Mouse (Mus musculus) hindbrain, embryonic 12.5 days (tissue): Measurements from ENCODE around the gene Ccdc142. TPM values are rescaled to one million over a fixed set of nuclear protein-coding genes. Genes with fewer than 3 reads are reported as not detected.
A peak's percentile ranks its signal among the peaks of the same experiment; 100 is the strongest.

Experiments
- ATAC-seq: fragments of 200-750 bp; cut with Nextera tagmentation; 2 replicates; pipeline ENCODE4 v1.8.0; 2017; ENCODE audit warnings: moderate TSS enrichment; ENCODE audit not compliant: low FRiP score
- H3K27ac ChIP-seq: fragments of 300-500 bp; sonication (generic); 2 replicates; pipeline ENCODE4 v1.5.1; 2016; ENCODE audit warnings: mild to moderate bottlenecking
- H3K27me3 ChIP-seq: fragments of 300-500 bp; sonication (generic); 2 replicates; pipeline ENCODE4 v1.6.1; 2016; ENCODE audit warnings: mild to moderate bottlenecking
- H3K36me3 ChIP-seq: fragments of 300-500 bp; sonication (generic); 2 replicates; pipeline ENCODE4 v1.6.1; 2016; ENCODE audit warnings: mild to moderate bottlenecking
- H3K4me1 ChIP-seq: fragments of 300-500 bp; sonication (generic); 2 replicates; pipeline ENCODE4 v1.6.1; 2016
- H3K4me2 ChIP-seq: fragments of 300-500 bp; sonication (generic); replicated peaks from 2 replicates; pipeline ENCODE4 v1.6.1; 2016; ENCODE audit warnings: mild to moderate bottlenecking
- H3K4me3 ChIP-seq: fragments of 300-500 bp; sonication (generic); 2 replicates; pipeline ENCODE4 v1.5.1; 2016; ENCODE audit warnings: mild to moderate bottlenecking
- H3K9ac ChIP-seq: fragments of 300-500 bp; sonication (generic); 2 replicates; pipeline ENCODE4 v1.6.1; 2016; ENCODE audit warnings: mild to moderate bottlenecking, moderate library complexity
- H3K9me3 ChIP-seq: fragments of 300-500 bp; sonication (generic); replicated peaks from 2 replicates; pipeline ENCODE4 v1.6.1; 2016; ENCODE audit warnings: mild to moderate bottlenecking
- WGBS: fragments of 180-500 bp; shearing (Covaris S2); methylation state at CpG from one replicate; pipeline ENCODE4 v1.1.7; 2016; 5-methylcytosine and 5-hydroxymethylcytosine counted together
- polyA plus RNA-seq: library from polyadenylated mRNA; unstranded; fragments of >200 nt; fragmentation: Nextera tagmentation; extraction: Ambion mirVana; gene quantifications from 2 replicates; pipeline ENCODE4 v1.2.1, GENCODE M21; 2016

Ccdc142 gene
- polyA plus RNA-seq, result 3.3 and 3.9 TPM in 2 replicates

DNA sequence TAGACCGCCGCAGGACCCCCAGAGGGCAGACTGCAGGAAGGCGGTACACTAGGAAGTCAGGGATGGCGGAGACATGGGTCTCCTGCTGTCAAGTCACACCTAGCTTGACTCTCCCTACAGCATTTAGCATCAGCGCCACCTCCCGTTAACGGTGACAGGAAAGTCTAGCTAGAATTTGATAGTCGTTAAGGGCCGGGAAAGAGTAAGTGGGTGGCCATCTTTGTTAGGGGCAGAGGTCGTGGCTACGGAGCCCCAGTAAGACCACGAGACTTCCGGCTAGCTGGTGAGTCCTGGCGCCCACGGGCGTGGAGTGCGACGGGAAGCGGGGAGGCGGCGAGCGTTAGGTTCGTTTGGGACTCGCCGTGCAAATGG, at the start of gene Ccdc142, which contains the start of gene Gm42688:
Ccdc142 (plus strand) TSS at position 286 of the 372 bp plus-strand sequence.
Gm42688 (plus strand) TSS at position 302 of the 372 bp plus-strand sequence.
- Histone ChIP-seq H3K27me3 (peaks cover 19% of the 10 kb centered on the region), H3K9me3 (no peaks in the 10 kb centered on the region), H3K4me1 (peaks cover 20% of the 10 kb centered on the region), H3K4me2 (peak within 1 kb of the TSS; percentile 100), H3K36me3 (no peaks in the 10 kb centered on the region), H3K9ac (peak within 1 kb of the TSS; percentile 84), H3K4me3 (peak within 1 kb of the TSS; percentile 76), H3K27ac (peak within 1 kb of the TSS; percentile 79)
- peak; percentile 91 for ATAC-seq
- WGBS, result 1% methylated on average over 25 of the region's 25 CpGs

GRCm38 (mm10) chr6:83053136-83053960, 48.1 kb upstream of the Ccdc142 start:
- Histone ChIP-seq H3K9me3 (no peaks in the 10 kb centered on the region), H3K9ac (peak overlapping the region; percentile 88), H3K36me3 (peaks cover 28% of the 10 kb centered on the region), H3K4me2 (peak overlapping the region; percentile 72), H3K27me3 (no peaks in the 10 kb centered on the region), H3K27ac (peak overlapping the region; percentile 88), H3K4me3 (peak overlapping the region; percentile 98), H3K4me1 (peaks cover 28% of the 10 kb centered on the region)
- peak; percentile 15 for ATAC-seq
- WGBS, result 3% methylated on average over 26 of the region's 26 CpGs

DNA sequence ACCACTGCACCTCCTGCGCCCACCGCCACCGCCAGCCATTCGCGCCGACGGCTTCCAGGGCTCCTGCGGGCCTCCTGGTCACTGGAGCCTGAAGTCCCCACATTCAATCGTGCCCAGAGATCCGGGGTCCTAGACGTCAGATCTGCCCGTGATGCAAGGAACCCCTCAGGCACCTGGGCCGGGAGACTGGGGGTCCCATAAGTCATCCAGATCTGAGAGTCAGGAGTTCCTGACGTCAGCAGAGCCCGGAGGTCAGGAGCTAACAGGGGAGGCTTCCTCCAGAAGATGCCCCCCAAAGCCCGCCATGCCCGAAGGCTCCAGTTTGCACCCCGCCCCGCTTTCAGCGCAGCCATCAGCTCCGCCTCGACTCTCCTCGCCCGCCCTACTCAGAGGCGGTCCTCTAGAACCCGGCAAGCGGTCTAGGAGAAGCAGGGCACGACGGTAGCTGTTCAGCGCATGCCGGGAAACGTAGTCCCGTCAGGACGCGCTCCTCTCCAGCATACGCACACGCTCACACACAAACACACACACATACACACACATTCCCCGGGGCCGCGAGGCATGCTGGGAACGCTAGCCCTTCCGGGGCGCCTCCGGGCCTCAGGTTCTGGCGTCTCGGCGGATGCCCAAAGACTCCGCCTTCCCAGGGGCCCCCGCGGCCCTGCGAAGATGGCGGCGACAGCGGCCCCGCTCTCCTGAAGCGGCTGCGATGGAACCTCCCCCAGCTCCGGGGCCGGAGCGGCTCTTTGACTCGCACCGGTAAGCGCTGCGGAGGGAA, 47.1 kb upstream of the Ccdc142 start, which contains the start of gene Aup1:
Aup1 (plus strand) TSS at position 448 of the 778 bp plus-strand sequence.
- WGBS, result 0% methylated on average over 64 of the region's 64 CpGs
- Histone ChIP-seq H3K9ac (peak within 1 kb of the TSS; percentile 88), H3K4me2 (peak within 1 kb of the TSS; percentile 72), H3K36me3 (peaks cover 28% of the 10 kb centered on the region), H3K4me3 (peak within 1 kb of the TSS; percentile 98), H3K27ac (peak within 1 kb of the TSS; percentile 88), H3K4me1 (peaks cover 28% of the 10 kb centered on the region), H3K9me3 (no peaks in the 10 kb centered on the region), H3K27me3 (no peaks in the 10 kb centered on the region)
- ATAC-seq, result peak; percentile 97

GRCm38 (mm10) chr6:83054871-83055431, 46.5 kb upstream of the Ccdc142 start, which contains the start of gene Htra2:
Htra2 (minus strand) TSS chr6:83055273.
- Histone ChIP-seq H3K9ac (peak within 1 kb of the TSS; percentile 88), H3K4me3 (peak within 1 kb of the TSS; percentile 98), H3K4me2 (peak within 1 kb of the TSS; percentile 72), H3K9me3 (no peaks in the 10 kb centered on the region), H3K36me3 (peaks cover 28% of the 10 kb centered on the region), H3K27ac (peak within 1 kb of the TSS; percentile 88), H3K27me3 (no peaks in the 10 kb centered on the region), H3K4me1 (peaks cover 28% of the 10 kb centered on the region)
- peak; percentile 2; the same call in 1 of the 2 replicates for ATAC-seq
- under 1% methylated on average over 50 of the region's 50 CpGs for WGBS

- no peaks in the 10 kb centered on the region for H3K9me3 ChIP-seq
- no peak within 1 kb of the TSS for H3K9ac ChIP-seq
- H3K27me3 ChIP-seq, result peaks cover 22% of the 10 kb centered on the region
- no peak for ATAC-seq
- H3K4me1 ChIP-seq, result peaks cover 22% of the 10 kb centered on the region
- H3K4me2 ChIP-seq, result no peak within 1 kb of the TSS
- no peak within 1 kb of the TSS for H3K4me3 ChIP-seq
- 61% methylated on average over 3 of the region's 3 CpGs for WGBS
- no peak within 1 kb of the TSS for H3K27ac ChIP-seq
- peaks cover 12% of the 10 kb centered on the region for H3K36me3 ChIP-seq
Observed at GRCm38 (mm10) chr6:83057790-83058189, 43.6 kb upstream of the Ccdc142 start, which contains the start of gene Dqx1. Dqx1 (plus strand) TSS chr6:83057844.

- no peaks in the 10 kb centered on the region for H3K9me3 ChIP-seq
- no peak overlapping the region for H3K4me2 ChIP-seq
- peaks cover 13% of the 10 kb centered on the region for H3K4me1 ChIP-seq
- no peak for ATAC-seq
- H3K4me3 ChIP-seq, result no peak overlapping the region
- peaks cover 31% of the 10 kb centered on the region for H3K27me3 ChIP-seq
- H3K27ac ChIP-seq, result no peak overlapping the region
- whole genome bisulfite sequencing, result 88% methylated on average over 2 of the region's 2 CpGs
- H3K36me3 ChIP-seq, result peaks cover 12% of the 10 kb centered on the region
- no peak overlapping the region for H3K9ac ChIP-seq
Observed at GRCm38 (mm10) chr6:83058725-83059124, 42.7 kb upstream of the Ccdc142 start.

DNA sequence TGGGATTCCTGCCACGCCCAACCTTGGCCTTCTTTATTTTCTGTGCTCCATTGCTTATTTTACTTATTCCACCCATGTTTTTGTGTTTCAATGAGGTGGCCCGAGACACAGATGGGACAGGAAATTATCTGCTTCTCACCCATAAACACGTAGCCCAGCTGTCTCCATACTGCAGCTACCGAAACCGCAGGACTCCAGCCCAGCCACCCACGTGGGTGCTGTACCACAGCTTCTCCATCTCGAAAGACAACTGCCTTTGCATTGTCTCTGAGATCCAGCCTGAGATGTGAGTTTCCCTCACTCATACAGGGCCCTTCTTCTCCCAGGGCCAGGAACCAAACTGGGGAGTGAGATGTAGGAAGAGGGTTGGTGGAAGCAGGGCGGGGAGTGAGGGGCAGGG, 35.4 kb upstream of the Ccdc142 start:
- Histone ChIP-seq H3K4me1 (peaks cover 14% of the 10 kb centered on the region), H3K27ac (no peak overlapping the region), H3K4me3 (no peak overlapping the region), H3K4me2 (no peak overlapping the region), H3K36me3 (no peaks in the 10 kb centered on the region), H3K27me3 (peaks cover 99% of the 10 kb centered on the region), H3K9me3 (no peaks in the 10 kb centered on the region), H3K9ac (no peak overlapping the region)
- no peak for ATAC-seq
- 46% methylated on average over 8 of the region's 8 CpGs for WGBS

DNA sequence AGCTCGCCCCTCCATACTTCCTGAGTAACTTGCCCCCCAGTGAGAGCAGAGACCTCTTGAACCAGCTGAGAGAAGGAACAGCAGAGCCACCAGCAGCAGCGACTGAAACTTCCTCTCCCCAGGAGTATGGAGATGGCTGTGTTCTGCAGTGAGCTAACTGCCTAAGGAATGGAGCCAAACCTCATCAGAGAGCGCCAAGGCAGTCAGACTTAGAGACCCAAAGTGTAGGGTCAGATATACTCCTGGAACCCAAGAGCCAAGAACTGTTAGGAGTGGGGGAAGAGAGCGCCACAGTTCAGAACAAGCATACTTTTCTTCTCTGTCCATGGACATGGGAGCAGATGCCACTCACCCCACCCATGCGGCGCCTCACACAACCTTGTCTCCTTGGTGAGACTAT, 35.0 kb upstream of the Ccdc142 start:
- H3K4me3 ChIP-seq, result no peak overlapping the region
- H3K27ac ChIP-seq, result no peak overlapping the region
- no peak overlapping the region for H3K4me2 ChIP-seq
- 19% methylated on average over 6 of the region's 6 CpGs for WGBS
- H3K27me3 ChIP-seq, result peaks cover 99% of the 10 kb centered on the region
- peaks cover 19% of the 10 kb centered on the region for H3K4me1 ChIP-seq
- no peaks in the 10 kb centered on the region for H3K36me3 ChIP-seq
- H3K9me3 ChIP-seq, result no peaks in the 10 kb centered on the region
- ATAC-seq, result no peak
- H3K9ac ChIP-seq, result no peak overlapping the region

- Histone ChIP-seq H3K36me3 (no peaks in the 10 kb centered on the region), H3K4me2 (no peak overlapping the region), H3K27me3 (peaks cover 99% of the 10 kb centered on the region), H3K9ac (no peak overlapping the region), H3K27ac (no peak overlapping the region), H3K4me1 (peaks cover 19% of the 10 kb centered on the region), H3K9me3 (no peaks in the 10 kb centered on the region), H3K4me3 (0 out of 2 replicates have a peak overlapping the region, but pooled peaks have one; percentile 23)
- 3% methylated on average over 8 of the region's 8 CpGs for WGBS
- ATAC-seq, result no peak
Observed at GRCm38 (mm10) chr6:83068221-83068620, 33.2 kb upstream of the Ccdc142 start.

DNA sequence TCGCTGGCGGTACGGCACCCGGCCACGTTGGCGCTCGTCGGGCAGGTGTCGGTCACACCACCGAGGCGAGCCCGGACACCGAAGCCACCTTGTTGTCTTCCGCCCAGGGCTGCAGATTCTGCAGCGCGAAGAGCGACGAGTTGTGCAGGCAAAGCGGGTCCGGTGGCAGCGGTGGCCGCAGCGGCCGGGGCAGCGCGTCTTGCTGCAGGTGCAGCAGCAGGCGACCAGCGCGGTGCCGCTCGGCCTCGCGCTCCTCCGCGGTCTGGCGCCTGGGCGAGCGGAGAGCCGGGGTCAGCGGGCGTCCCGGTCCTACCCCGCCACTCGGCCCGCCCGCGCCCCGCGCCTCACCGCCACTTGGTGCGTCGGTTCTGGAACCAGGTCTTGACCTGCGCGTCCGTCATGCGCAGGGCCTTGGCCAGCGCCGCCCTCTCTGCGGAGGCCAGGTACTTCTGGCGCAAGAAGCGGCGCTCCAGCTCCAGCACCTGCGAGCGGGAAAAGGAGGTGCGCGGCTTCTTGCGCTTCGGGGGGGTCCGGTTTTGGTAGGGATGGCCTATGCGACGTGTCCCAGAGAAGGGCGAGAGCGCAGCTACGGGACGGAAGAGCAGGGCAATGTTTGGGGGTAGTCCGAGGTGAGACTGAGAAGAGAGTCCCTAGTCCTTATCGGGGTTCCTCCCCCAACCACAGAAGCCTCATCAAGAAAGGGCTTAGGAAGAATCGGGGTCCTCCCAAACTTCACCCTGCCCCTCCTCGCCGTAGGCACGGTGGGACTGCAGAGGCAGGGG, 32.5 kb upstream of the Ccdc142 start:
- no peak overlapping the region for H3K9ac ChIP-seq
- ATAC-seq, result no peak
- 1% methylated on average over 72 of the region's 81 CpGs for WGBS
- H3K27me3 ChIP-seq, result peaks cover 99% of the 10 kb centered on the region
- H3K9me3 ChIP-seq, result no peaks in the 10 kb centered on the region
- peaks cover 19% of the 10 kb centered on the region for H3K4me1 ChIP-seq
- peak overlapping the region; percentile 21 for H3K4me2 ChIP-seq
- no peaks in the 10 kb centered on the region for H3K36me3 ChIP-seq
- no peak overlapping the region for H3K27ac ChIP-seq
- H3K4me3 ChIP-seq, result peak overlapping the region; percentile 23

GRCm38 (mm10) chr6:83069488-83070246, 31.7 kb upstream of the Ccdc142 start:
- H3K4me2 ChIP-seq, result peak overlapping the region; percentile 28; the same call in 1 of the 2 replicates
- H3K9ac ChIP-seq, result no peak overlapping the region
- no peaks in the 10 kb centered on the region for H3K36me3 ChIP-seq
- peaks cover 19% of the 10 kb centered on the region for H3K4me1 ChIP-seq
- WGBS, result 2% methylated on average over 69 of the region's 69 CpGs
- peaks cover 99% of the 10 kb centered on the region for H3K27me3 ChIP-seq
- no peak for ATAC-seq
- no peak overlapping the region for H3K27ac ChIP-seq
- no peaks in the 10 kb centered on the region for H3K9me3 ChIP-seq
- H3K4me3 ChIP-seq, result peak overlapping the region; percentile 23
